Mouse (Mus musculus) spleen, postnatal 14 days (tissue): ENCODE measurements at regions not wholly inside any gene's neighbourhood (a gene's known extent, or its start where the extent isn't known, plus 50 kb on each side); places are given as distances from the start of the nearest gene placed in this dataset.
A peak's percentile ranks its signal among the peaks of the same experiment; 100 is the strongest.

ENCODE experiments used
- DNase-seq, 2 experiments: peaks; one replicate each; pipeline ENCODE4 v3.0.0; 2021 to 2022; ENCODE audit warnings: low spot score in 2 of 2

DNA sequence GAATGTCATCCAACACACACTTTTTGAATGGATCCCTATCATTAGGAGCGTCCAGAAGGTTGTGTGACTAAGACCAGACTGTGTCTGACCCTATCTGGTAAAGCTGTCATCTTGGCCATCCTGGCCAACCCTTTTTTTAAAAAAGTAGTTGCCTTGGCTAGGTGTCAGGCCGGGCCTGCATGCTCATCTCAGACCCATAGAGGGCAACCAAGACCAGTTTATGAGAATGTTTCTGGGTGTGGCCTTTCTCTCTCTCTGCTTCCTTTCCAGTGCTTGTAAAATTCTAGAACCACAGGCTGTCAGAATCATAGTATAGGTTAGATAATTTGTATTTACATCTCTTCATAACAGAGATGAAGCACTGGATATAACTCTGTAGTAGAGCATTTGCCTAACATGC lies 62.8 kb upstream of the Las1l start:
- DNase-seq, result peak; percentile 16 to 41

GRCm38 (mm10) chrX:96020407-96020806 lies 63.6 kb upstream of the Las1l start:
- no peak for DNase-seq

- no peak for DNase-seq
These were observed 68.6 kb upstream of the Las1l start for GRCm38 (mm10) chrX:96025374-96025773.

DNA sequence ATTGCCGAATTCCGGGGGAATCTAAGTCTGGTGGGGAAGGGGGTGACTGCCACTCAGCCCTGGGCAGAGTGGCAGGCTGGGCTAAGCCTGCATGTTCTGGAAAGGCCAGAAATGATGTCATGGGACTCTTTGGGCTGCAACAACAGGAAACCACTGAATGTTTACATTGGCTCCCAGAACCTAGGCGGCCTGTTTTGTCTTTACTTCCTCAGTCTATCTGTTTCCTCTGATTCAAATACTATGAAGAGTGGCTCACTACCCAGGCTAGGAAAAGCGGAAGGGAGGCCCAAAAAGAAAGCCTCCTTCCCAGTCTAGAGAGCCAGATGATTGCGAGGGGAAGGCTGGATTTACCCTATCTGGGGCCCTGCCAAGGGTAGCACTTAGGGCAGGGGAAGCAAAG lies 69.1 kb upstream of the Las1l start:
- no peak for DNase-seq

GRCm38 (mm10) chrX:96031591-96031990 lies 64.3 kb upstream of the Msn start:
- no peak for DNase-seq

DNA sequence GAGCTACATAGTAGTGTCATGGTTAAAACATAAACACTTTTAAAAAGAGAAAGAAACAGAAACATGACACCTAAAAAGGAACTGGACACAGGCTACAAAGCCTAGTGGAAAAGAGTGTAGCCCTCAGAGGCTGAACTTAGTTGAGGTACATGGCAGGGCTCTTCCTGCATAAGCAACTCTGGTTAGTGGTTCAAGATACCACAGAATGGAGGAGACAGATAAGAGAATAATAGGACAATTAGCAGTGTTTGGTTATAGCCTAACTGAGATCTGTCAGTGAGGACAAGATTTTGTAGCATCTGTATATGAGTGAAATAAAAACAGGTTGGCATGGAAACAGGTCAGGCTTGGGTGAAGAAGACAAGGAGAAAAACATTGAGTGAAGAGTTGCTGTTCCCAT lies 60.5 kb upstream of the Msn start:
- DNase-seq, result no peak

- no peak for DNase-seq
These were observed 53.6 kb upstream of the Msn start for GRCm38 (mm10) chrX:96042193-96042592.
